Mouse (Mus musculus) ES-E14 (cell line): Measurements from ENCODE around the gene Spata13.

ENCODE experiments used
- ZC3H11A ChIP-seq: IDR thresholded peaks from 2 replicates; pipeline ENCODE4 v1.6.1; 2012; ENCODE audit warnings: low read depth, mild to moderate bottlenecking, inconsistent platforms, low read length, borderline replicate concordance
- ZNF384 ChIP-seq: IDR thresholded peaks from 2 replicates; pipeline ENCODE4 v1.6.1; 2012; ENCODE audit warnings: low read depth, low read length, inconsistent platforms

GRCm38 (mm10) chr14:60660591-60660990, 26.8 kb downstream of the Spata13 start:
- TF ChIP-seq ZC3H11A = no peak
- no peak for TF ChIP-seq ZNF384
